Mouse (Mus musculus) limb, embryonic 15.5 days (tissue): ENCODE data around the gene Cnot6l. TPM values are rescaled to one million over a fixed set of nuclear protein-coding genes. Genes with fewer than 3 reads are reported as not detected.

Experiments used
- ATAC-seq: fragments of 200-750 bp; cut with Nextera tagmentation; 2 replicates; pipeline ENCODE4 v1.8.0; 2017; ENCODE audit warnings: low read depth, moderate TSS enrichment; ENCODE audit not compliant: insufficient number of reproducible peaks, low FRiP score, low TSS enrichment
- H3K27ac ChIP-seq: fragments of 300-500 bp; sonication (generic); 2 replicates; pipeline ENCODE4 v1.5.1; 2015; ENCODE audit warnings: moderate library complexity, mild to moderate bottlenecking, inconsistent platforms
- H3K27me3 ChIP-seq: fragments of 300-500 bp; sonication (generic); 2 replicates; pipeline ENCODE4 v1.6.1; 2015; ENCODE audit warnings: inconsistent platforms
- H3K36me3 ChIP-seq: fragments of 300-500 bp; sonication (generic); 2 replicates; pipeline ENCODE4 v1.6.1; 2015; ENCODE audit warnings: inconsistent platforms
- H3K4me1 ChIP-seq: fragments of 300-500 bp; sonication (generic); 2 replicates; pipeline ENCODE4 v1.6.1; 2015; ENCODE audit warnings: inconsistent platforms
- H3K4me2 ChIP-seq: fragments of 300-500 bp; sonication (generic); 2 replicates; pipeline ENCODE4 v1.6.1; 2015; ENCODE audit warnings: mild to moderate bottlenecking, inconsistent platforms
- H3K4me3 ChIP-seq: fragments of 300-500 bp; sonication (generic); 2 replicates; pipeline ENCODE4 v1.5.1; 2015; ENCODE audit warnings: mild to moderate bottlenecking, inconsistent platforms
- H3K9ac ChIP-seq: fragments of 300-500 bp; sonication (generic); 2 replicates; pipeline ENCODE4 v1.6.1; 2015; ENCODE audit warnings: inconsistent platforms
- H3K9me3 ChIP-seq: fragments of 300-500 bp; sonication (generic); 2 replicates; pipeline ENCODE4 v1.6.1; 2016; ENCODE audit warnings: inconsistent platforms
- WGBS: fragments of 180-500 bp; shearing (Covaris S2); methylation state at CpG from one replicate; pipeline ENCODE4 v1.1.7; 2015; 5-methylcytosine and 5-hydroxymethylcytosine counted together
- polyA plus RNA-seq: library from polyadenylated mRNA; unstranded; fragments of >200 nt; fragmentation: Nextera tagmentation; extraction: Ambion mirVana; gene quantifications from 2 replicates; pipeline ENCODE4 v1.2.1, GENCODE M21; 2015

Gene Cnot6l
- polyA plus RNA-seq, 1 experiment from 2014 or later, result 24.3 TPM

- ATAC-seq, result no peak
Observed at GRCm38 (mm10) chr5:96183987-96184386, 20.0 kb upstream of the Cnot6l start.

GRCm38 (mm10) chr5:96183211-96183610, 19.2 kb upstream of the Cnot6l start:
- no peaks in the 10 kb centered on the region for H3K27me3 ChIP-seq
- no peak overlapping the region for H3K4me3 ChIP-seq
- ATAC-seq, result no peak
- no peak overlapping the region for H3K9ac ChIP-seq
- WGBS, result 80% methylated on average over 2 of the region's 2 CpGs
- H3K4me2 ChIP-seq, result no peak overlapping the region
- no peaks in the 10 kb centered on the region for H3K36me3 ChIP-seq
- H3K9me3 ChIP-seq, result no peaks in the 10 kb centered on the region
- no peak overlapping the region for H3K27ac ChIP-seq
- no peaks in the 10 kb centered on the region for H3K4me1 ChIP-seq

More at GRCm38 (mm10) chr5:96183987-96184386, 20.0 kb upstream of the Cnot6l start:
- no peak overlapping the region for H3K4me3 ChIP-seq
- no peaks in the 10 kb centered on the region for H3K36me3 ChIP-seq
- H3K27me3 ChIP-seq, result no peaks in the 10 kb centered on the region
- 68% methylated on average over 2 of the region's 2 CpGs for WGBS
- H3K27ac ChIP-seq, result no peak overlapping the region
- H3K9me3 ChIP-seq, result no peaks in the 10 kb centered on the region
- H3K9ac ChIP-seq, result no peak overlapping the region
- H3K4me2 ChIP-seq, result no peak overlapping the region
- H3K4me1 ChIP-seq, result no peaks in the 10 kb centered on the region

GRCm38 (mm10) chr5:96176879-96177358, 12.9 kb upstream of the Cnot6l start:
- Histone ChIP-seq H3K36me3 (no peaks in the 10 kb centered on the region), H3K4me3 (peak overlapping the region; percentile 29), H3K27ac (no peak overlapping the region), H3K4me2 (peak overlapping the region; percentile 41), H3K9me3 (no peaks in the 10 kb centered on the region), H3K4me1 (peaks cover 9% of the 10 kb centered on the region; the same call in 1 of the 2 replicates), H3K27me3 (no peaks in the 10 kb centered on the region), H3K9ac (no peak overlapping the region)
- 0 out of 2 replicates have a peak, but pooled peaks have one; percentile 52 for ATAC-seq
- 42% methylated on average over 11 of the region's 11 CpGs for WGBS

GRCm38 (mm10) chr5:96176121-96176520, 12.2 kb upstream of the Cnot6l start:
- Histone ChIP-seq H3K4me2 (peak overlapping the region; percentile 41), H3K4me1 (peaks cover 9% of the 10 kb centered on the region; the same call in 1 of the 2 replicates), H3K9me3 (no peaks in the 10 kb centered on the region), H3K9ac (no peak overlapping the region), H3K27me3 (no peaks in the 10 kb centered on the region), H3K4me3 (peak overlapping the region; percentile 29), H3K36me3 (no peaks in the 10 kb centered on the region), H3K27ac (no peak overlapping the region)
- 15% methylated on average over 9 of the region's 9 CpGs for WGBS
- ATAC-seq, result no peak

GRCm38 (mm10) chr5:96171765-96172164, 7.8 kb upstream of the Cnot6l start:
- Histone ChIP-seq H3K27me3 (no peaks in the 10 kb centered on the region), H3K36me3 (no peaks in the 10 kb centered on the region), H3K27ac (no peak overlapping the region), H3K4me3 (no peak overlapping the region), H3K9ac (no peak overlapping the region), H3K4me2 (no peak overlapping the region), H3K4me1 (peaks cover 4% of the 10 kb centered on the region; the same call in 1 of the 2 replicates), H3K9me3 (no peaks in the 10 kb centered on the region)
- ATAC-seq, result no peak
- 84% methylated on average over 4 of the region's 4 CpGs for WGBS

- ATAC-seq, result no peak
- Histone ChIP-seq H3K4me2 (no peak overlapping the region), H3K4me3 (no peak overlapping the region), H3K9ac (no peak overlapping the region), H3K27ac (no peak overlapping the region), H3K9me3 (no peaks in the 10 kb centered on the region), H3K4me1 (no peaks in the 10 kb centered on the region), H3K27me3 (no peaks in the 10 kb centered on the region), H3K36me3 (no peaks in the 10 kb centered on the region)
- WGBS, result 83% methylated on average over 3 of the region's 3 CpGs
Observed at GRCm38 (mm10) chr5:96170443-96170842, 6.5 kb upstream of the Cnot6l start.

GRCm38 (mm10) chr5:96166761-96167160, 2.8 kb upstream of the Cnot6l start:
- no peak overlapping the region for H3K4me2 ChIP-seq
- no peaks in the 10 kb centered on the region for H3K4me1 ChIP-seq
- H3K36me3 ChIP-seq, result no peaks in the 10 kb centered on the region
- WGBS, result 83% methylated on average over 2 of the region's 2 CpGs
- no peaks in the 10 kb centered on the region for H3K9me3 ChIP-seq
- H3K27ac ChIP-seq, result no peak overlapping the region
- no peak overlapping the region for H3K4me3 ChIP-seq
- no peaks in the 10 kb centered on the region for H3K27me3 ChIP-seq
- no peak for ATAC-seq
- no peak overlapping the region for H3K9ac ChIP-seq

- H3K9me3 ChIP-seq, result no peaks in the 10 kb centered on the region
- H3K4me3 ChIP-seq, result peak overlapping the region; percentile 76
- ATAC-seq, result no peak
- H3K4me2 ChIP-seq, result peak overlapping the region; percentile 46
- no peaks in the 10 kb centered on the region for H3K36me3 ChIP-seq
- no peaks in the 10 kb centered on the region for H3K27me3 ChIP-seq
- H3K27ac ChIP-seq, result peak overlapping the region; percentile 99
- H3K4me1 ChIP-seq, result peaks cover 9% of the 10 kb centered on the region; the same call in 1 of the 2 replicates
- WGBS, result 3% methylated on average over 1 of the region's 1 CpGs
- H3K9ac ChIP-seq, result peak overlapping the region; percentile 46
Observed at GRCm38 (mm10) chr5:96163396-96164020, 463 bp downstream of the Cnot6l start.

GRCm38 (mm10) chr5:96162399-96163331, 1.3 kb downstream of the Cnot6l start:
- Histone ChIP-seq H3K4me1 (peaks cover 9% of the 10 kb centered on the region; the same call in 1 of the 2 replicates), H3K36me3 (no peaks in the 10 kb centered on the region), H3K27me3 (no peaks in the 10 kb centered on the region), H3K9ac (peak overlapping the region; percentile 95), H3K4me3 (peak overlapping the region; percentile 76), H3K27ac (peak overlapping the region; percentile 99), H3K9me3 (no peaks in the 10 kb centered on the region), H3K4me2 (peak overlapping the region; percentile 62)
- peak; percentile 87 for ATAC-seq
- WGBS, result under 1% methylated on average over 56 of the region's 56 CpGs

- 1% methylated on average over 72 of the region's 114 CpGs for WGBS
- Histone ChIP-seq H3K36me3 (no peaks in the 10 kb centered on the region), H3K4me2 (peak overlapping the region; percentile 62), H3K9ac (peak overlapping the region; percentile 95), H3K4me1 (peaks cover 9% of the 10 kb centered on the region; the same call in 1 of the 2 replicates), H3K27ac (peak overlapping the region; percentile 99), H3K9me3 (no peaks in the 10 kb centered on the region), H3K4me3 (peak overlapping the region; percentile 76), H3K27me3 (no peaks in the 10 kb centered on the region)
- ATAC-seq, result peak; percentile 57
Observed at GRCm38 (mm10) chr5:96161578-96162398, 2.2 kb downstream of the Cnot6l start.

GRCm38 (mm10) chr5:96161263-96161577, 2.8 kb downstream of the Cnot6l start:
- Histone ChIP-seq H3K4me2 (peak overlapping the region; percentile 62), H3K9ac (peak overlapping the region; percentile 95), H3K9me3 (no peaks in the 10 kb centered on the region), H3K27me3 (no peaks in the 10 kb centered on the region), H3K36me3 (no peaks in the 10 kb centered on the region), H3K27ac (peak overlapping the region; percentile 99), H3K4me3 (peak overlapping the region; percentile 76), H3K4me1 (peaks cover 9% of the 10 kb centered on the region; the same call in 1 of the 2 replicates)
- no peak for ATAC-seq
- WGBS, result under 1% methylated on average over 39 of the region's 45 CpGs
